Comparison of ENCODE assay signal across 29 mouse cellular contexts in the genomic region with DNA sequence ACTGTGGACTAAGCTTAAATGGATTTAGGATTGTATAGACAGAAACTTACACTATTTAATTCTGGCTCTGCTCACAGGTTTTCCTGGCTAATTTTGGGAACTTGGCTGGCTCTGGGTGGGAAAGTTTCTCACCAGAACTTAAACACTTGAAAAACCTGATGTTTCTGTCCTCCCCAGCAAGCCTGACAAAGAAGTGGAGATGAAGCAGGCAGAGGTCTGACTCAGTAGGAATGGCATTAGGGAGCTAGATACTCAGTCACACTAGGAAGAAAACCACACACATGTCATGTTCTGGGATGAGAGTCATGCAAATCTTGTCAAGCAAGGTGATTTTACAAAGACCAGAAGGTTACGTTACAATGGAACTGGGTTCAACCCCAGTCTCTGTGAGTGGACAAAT. TPM values are rescaled to one million over a fixed set of nuclear protein-coding genes. Genes with fewer than 3 reads are reported as not detected.
DNase-seq lines count a peak whose midpoint lies in the region; ATAC-seq and TF ChIP-seq lines count a peak whose summit lies in the region.
"Had no signal": no experiment of that assay in that cellular context is flagged by ENCODE, and none has a peak within 500 bp of the region (broad histone marks: within the 10 kb centered on the region; RNA-seq: fewer than 3 reads in every experiment).

No protein-coding gene starts in this region.

- TF ChIP-seq CTCF in liver, postnatal 0 days (IDR thresholded peaks at IDR 0.05; ENCODE audit: low read depth) = no peak

- peaks cover 50% of the 10 kb centered on the region for H3K4me1 ChIP-seq in heart, embryonic 10.5 days
- peaks cover 74% of the 10 kb centered on the region for H3K4me1 ChIP-seq in liver, embryonic 12.5 days
- H3K4me1 ChIP-seq in liver, postnatal 0 days (ENCODE audit: insufficient read depth) = peaks cover 21% of the 10 kb centered on the region
- H3K4me1 ChIP-seq in liver, embryonic 15.5 days (replicated peaks) = peaks cover 68% of the 10 kb centered on the region
- H3K4me1 ChIP-seq in neural tube, embryonic 15.5 days = peaks cover 11% of the 10 kb centered on the region

- no peak for DNase-seq in heart, embryonic 10.5 days (ENCODE audit: low spot score)
- no peak for DNase-seq in heart, postnatal 14 days
- DNase-seq in liver, postnatal 0 days = no peak
- DNase-seq in retina, embryonic 14.5 days (ENCODE audit: low spot score) = no peak
- DNase-seq: adrenal gland, adult 8-10 months; cerebellum, adult 2 months; cerebellum, postnatal 25 days; gastrocnemius, postnatal 25 days; heart, adult 18-20 months; kidney, adult 9 months; kidney, postnatal 36 days; lung, postnatal 36 days; retina, postnatal 1 day had no signal

- no peak for ATAC-seq in liver, embryonic 12.5 days
- ATAC-seq in liver, postnatal 0 days = no peak
- ATAC-seq in liver, embryonic 15.5 days (ENCODE audit: insufficient read depth) = no peak
- no peak for ATAC-seq in neural tube, embryonic 15.5 days (ENCODE audit: low FRiP score)
- ATAC-seq: activated CD4-positive, CD25-positive, alpha-beta regulatory T cell, adult 4 months; forebrain, embryonic 15.5 days; hindbrain, postnatal 0 days; intestine, embryonic 16.5 days; midbrain, embryonic 13.5 days had no signal

- peak overlapping the region; percentile 67 for H3K27ac ChIP-seq in heart, embryonic 10.5 days
- peak overlapping the region; percentile 64 for H3K27ac ChIP-seq in liver, embryonic 12.5 days
- H3K27ac ChIP-seq in liver, postnatal 0 days (ENCODE audit: low read depth) = no peak overlapping the region
- H3K27ac ChIP-seq in liver, embryonic 15.5 days (replicated peaks) = peak overlapping the region; percentile 93; the same call in 1 of the 2 replicates
- no peak overlapping the region for H3K27ac ChIP-seq in neural tube, embryonic 15.5 days (replicated peaks)
- H3K27ac ChIP-seq: embryonic facial prominence, embryonic 12.5 days; forebrain, embryonic 15.5 days; heart, embryonic 15.5 days; hindbrain, embryonic 10.5 days; hindbrain, postnatal 0 days; limb, embryonic 13.5 days; lung, embryonic 15.5 days; midbrain, embryonic 13.5 days; stomach, embryonic 15.5 days had no signal

- no peaks in the 10 kb centered on the region for H3K36me3 ChIP-seq in heart, embryonic 10.5 days
- no peaks in the 10 kb centered on the region for H3K36me3 ChIP-seq in liver, embryonic 12.5 days
- H3K36me3 ChIP-seq in liver, postnatal 0 days (replicated peaks; ENCODE audit: insufficient read depth, low read length) = no peaks in the 10 kb centered on the region
- H3K36me3 ChIP-seq in liver, embryonic 15.5 days (replicated peaks) = no peaks in the 10 kb centered on the region
- H3K36me3 ChIP-seq in neural tube, embryonic 15.5 days = peaks cover under 1% of the 10 kb centered on the region; the same call in 1 of the 2 replicates
- H3K36me3 ChIP-seq: embryonic facial prominence, embryonic 12.5 days; forebrain, embryonic 15.5 days; heart, embryonic 15.5 days; hindbrain, embryonic 10.5 days; limb, embryonic 13.5 days; lung, embryonic 15.5 days; stomach, embryonic 15.5 days had no signal

- H3K27me3 ChIP-seq in heart, embryonic 10.5 days (ENCODE audit: insufficient read depth, poor library complexity, severe bottlenecking) = no peaks in the 10 kb centered on the region
- no peaks in the 10 kb centered on the region for H3K27me3 ChIP-seq in liver, embryonic 12.5 days (replicated peaks)
- H3K27me3 ChIP-seq in liver, postnatal 0 days (ENCODE audit: insufficient read depth, low read length) = no peaks in the 10 kb centered on the region
- H3K27me3 ChIP-seq in liver, embryonic 15.5 days = no peaks in the 10 kb centered on the region
- no peaks in the 10 kb centered on the region for H3K27me3 ChIP-seq in neural tube, embryonic 15.5 days (replicated peaks)
- H3K27me3 ChIP-seq: embryonic facial prominence, embryonic 12.5 days; forebrain, embryonic 15.5 days; heart, embryonic 15.5 days; limb, embryonic 13.5 days; lung, embryonic 15.5 days; midbrain, embryonic 13.5 days; stomach, embryonic 15.5 days had no signal

- H3K4me3 ChIP-seq in heart, embryonic 10.5 days = no peak overlapping the region
- 0 out of 2 replicates have a peak overlapping the region, but pooled peaks have one; percentile 58 for H3K4me3 ChIP-seq in liver, embryonic 12.5 days
- no peak overlapping the region for H3K4me3 ChIP-seq in liver, postnatal 0 days (ENCODE audit: low read depth, low read length)
- no peak overlapping the region for H3K4me3 ChIP-seq in liver, embryonic 15.5 days (replicated peaks)
- no peak overlapping the region for H3K4me3 ChIP-seq in neural tube, embryonic 15.5 days (replicated peaks)
- H3K4me3 ChIP-seq: embryonic facial prominence, embryonic 12.5 days; forebrain, embryonic 15.5 days; heart, embryonic 15.5 days; hindbrain, embryonic 10.5 days; limb, embryonic 13.5 days; lung, embryonic 15.5 days; megakaryocyte, embryonic 14.5 days; midbrain, embryonic 13.5 days; stomach, embryonic 15.5 days had no signal

- intact Hi-C loops in heart, postnatal 14 days (cut with DNase I) = no loop called here

- no peak for TF ChIP-seq EP300 in liver, postnatal 0 days (IDR thresholded peaks at IDR 0.05; ENCODE audit: low read depth)

- H3K9me3 ChIP-seq in heart, embryonic 10.5 days = no peaks in the 10 kb centered on the region
- no peaks in the 10 kb centered on the region for H3K9me3 ChIP-seq in liver, embryonic 12.5 days (replicated peaks)
- no peaks in the 10 kb centered on the region for H3K9me3 ChIP-seq in liver, postnatal 0 days (ENCODE audit: low read length)
- no peaks in the 10 kb centered on the region for H3K9me3 ChIP-seq in liver, embryonic 15.5 days (replicated peaks)
- no peaks in the 10 kb centered on the region for H3K9me3 ChIP-seq in neural tube, embryonic 15.5 days (replicated peaks)
- H3K9me3 ChIP-seq: embryonic facial prominence, embryonic 12.5 days; forebrain, embryonic 15.5 days; heart, embryonic 15.5 days; hindbrain, embryonic 10.5 days; limb, embryonic 13.5 days; lung, embryonic 15.5 days; megakaryocyte, embryonic 14.5 days; midbrain, embryonic 13.5 days; stomach, embryonic 15.5 days had no signal

- WGBS in heart, embryonic 10.5 days = 76% methylated on average over 1 of the region's 1 CpGs
- 93% methylated on average over 1 of the region's 1 CpGs for WGBS in liver, embryonic 12.5 days (ENCODE audit: insufficient replicate concordance)
- WGBS in liver, postnatal 0 days (ENCODE audit: insufficient replicate concordance) = 97% methylated on average over 1 of the region's 1 CpGs
- WGBS in liver, embryonic 15.5 days (ENCODE audit: insufficient replicate concordance) = 88% methylated on average over 1 of the region's 1 CpGs
- WGBS in neural tube, embryonic 15.5 days = 93% methylated on average over 1 of the region's 1 CpGs

- peak overlapping the region; percentile 74 for H3K9ac ChIP-seq in liver, embryonic 12.5 days
- no peak overlapping the region for H3K9ac ChIP-seq in liver, postnatal 0 days (replicated peaks)
- H3K9ac ChIP-seq in liver, embryonic 15.5 days = no peak overlapping the region
- H3K9ac ChIP-seq in neural tube, embryonic 15.5 days (replicated peaks) = no peak overlapping the region
- H3K9ac ChIP-seq: embryonic facial prominence, embryonic 12.5 days; forebrain, embryonic 15.5 days; heart, embryonic 15.5 days; limb, embryonic 13.5 days; lung, embryonic 15.5 days; midbrain, embryonic 13.5 days; stomach, embryonic 15.5 days had no signal

- H3K4me2 ChIP-seq in liver, embryonic 12.5 days = peak overlapping the region; percentile 80
- no peak overlapping the region; the same call in 1 of the 2 replicates for H3K4me2 ChIP-seq in liver, postnatal 0 days (ENCODE audit: low read depth, low read length)
- peak overlapping the region; percentile 78 for H3K4me2 ChIP-seq in liver, embryonic 15.5 days
- H3K4me2 ChIP-seq in neural tube, embryonic 15.5 days = no peak overlapping the region
- H3K4me2 ChIP-seq: embryonic facial prominence, embryonic 12.5 days; forebrain, embryonic 15.5 days; heart, embryonic 15.5 days; limb, embryonic 13.5 days; lung, embryonic 15.5 days; midbrain, embryonic 13.5 days; stomach, embryonic 15.5 days had no signal

RNA-seq across cellular contexts. Expression of gene Serp2, which starts 21.6 kb away (rescaled TPM):
- 25.3 and 27.0 TPM in 2 replicates for polyA plus RNA-seq in heart, embryonic 10.5 days (2016; fragmentation: Nextera tagmentation; extraction: Ambion mirVana)
- 1 to 10 TPM in 1 of 2 experiments, under 1 TPM in 1; 0.68 to 1.0 TPM for total RNA-seq in heart, postnatal 14 days (2021)
- 2.2 and 2.9 TPM in 2 replicates for polyA plus RNA-seq in liver, embryonic 12.5 days (2016; fragmentation: Nextera tagmentation; extraction: Ambion mirVana)
- polyA plus RNA-seq in liver, postnatal 0 days (2015; fragmentation: Nextera tagmentation; extraction: Ambion mirVana) = 0.58 and 0.75 TPM in 2 replicates
- polyA plus RNA-seq in liver, embryonic 15.5 days (2015; fragmentation: Nextera tagmentation; extraction: Ambion mirVana) = 0.83 and 1.0 TPM in 2 replicates
- 207 and 245 TPM in 2 replicates for polyA plus RNA-seq in neural tube, embryonic 15.5 days (2015; fragmentation: Nextera tagmentation; extraction: Ambion mirVana)
- total RNA-seq: monocyte, adult 5-6 weeks had no signal

Comparison
In these comparisons a context has a peak if more than half of its experiments do, and no peak if none do; other contexts are left out.
1. H3K27ac ChIP-seq: peak in heart, embryonic 10.5 days (single experiment), liver, embryonic 12.5 days (single experiment) and liver, embryonic 15.5 days (single experiment); none in liver, postnatal 0 days (single experiment) and neural tube, embryonic 15.5 days (single experiment).
2. H3K4me2 ChIP-seq: peak in liver, embryonic 12.5 days (single experiment) and liver, embryonic 15.5 days (single experiment); none in liver, postnatal 0 days (single experiment) and neural tube, embryonic 15.5 days (single experiment).